Mouse (Mus musculus): Measurements from ENCODE around the gene Mfsd11. TPM values are rescaled to one million over a fixed set of nuclear protein-coding genes. Genes with fewer than 3 reads are reported as not detected.
"Not testable (repeated sequence)": the region's sequence is repeated elsewhere in the genome, so short reads cannot be mapped to it uniquely, and the experiment has no call there.

Mfsd11 gene
- polyA plus RNA-seq, 1 experiment from 2014 or later, result 43.7 TPM

DNA sequence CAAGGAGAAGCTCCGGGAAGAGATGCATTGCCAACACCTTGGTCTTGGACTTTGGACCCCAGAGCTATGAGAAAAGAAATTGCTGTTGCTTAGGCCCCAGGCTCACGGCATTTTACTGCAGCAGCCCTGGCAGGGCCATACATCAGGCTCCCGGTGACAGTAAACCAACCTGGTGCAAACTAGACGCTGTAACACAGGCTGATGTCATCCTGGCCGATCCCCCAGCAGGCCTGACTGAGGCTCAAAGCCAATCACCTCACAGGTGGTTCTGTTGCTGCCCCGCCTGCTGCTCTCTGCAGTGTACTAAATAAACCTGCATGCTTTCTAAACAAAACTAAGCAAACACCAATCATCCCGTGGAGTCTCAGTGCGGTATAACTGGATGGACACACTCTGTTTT lies 33.5 kb upstream of the Mfsd11 start:
- ATAC-seq (ENCODE audit: insufficient read depth, low FRiP score), result no peak
- H3K4me1 ChIP-seq (ENCODE audit: control insufficient read depth, insufficient read depth, low read length), result peaks cover 44% of the 10 kb centered on the region
- WGBS, result 31% methylated on average over 8 of the region's 8 CpGs
- H3K36me3 ChIP-seq (ENCODE audit: control insufficient read depth, insufficient read depth, low read length), result no peaks in the 10 kb centered on the region
- no peak overlapping the region for H3K9ac ChIP-seq (ENCODE audit: low read length)
- H3K4me2 ChIP-seq (ENCODE audit: low read depth, low read length), result no peak overlapping the region
- no peaks in the 10 kb centered on the region for H3K9me3 ChIP-seq (replicated peaks; ENCODE audit: control insufficient read depth, low read length)
- no peak overlapping the region for H3K4me3 ChIP-seq (replicated peaks; ENCODE audit: low read length)
- no peak overlapping the region; the same call in 1 of the 2 replicates for H3K27ac ChIP-seq (ENCODE audit: low read length)
- no peaks in the 10 kb centered on the region for H3K27me3 ChIP-seq (ENCODE audit: control insufficient read depth, insufficient read depth, low read length)

DNA sequence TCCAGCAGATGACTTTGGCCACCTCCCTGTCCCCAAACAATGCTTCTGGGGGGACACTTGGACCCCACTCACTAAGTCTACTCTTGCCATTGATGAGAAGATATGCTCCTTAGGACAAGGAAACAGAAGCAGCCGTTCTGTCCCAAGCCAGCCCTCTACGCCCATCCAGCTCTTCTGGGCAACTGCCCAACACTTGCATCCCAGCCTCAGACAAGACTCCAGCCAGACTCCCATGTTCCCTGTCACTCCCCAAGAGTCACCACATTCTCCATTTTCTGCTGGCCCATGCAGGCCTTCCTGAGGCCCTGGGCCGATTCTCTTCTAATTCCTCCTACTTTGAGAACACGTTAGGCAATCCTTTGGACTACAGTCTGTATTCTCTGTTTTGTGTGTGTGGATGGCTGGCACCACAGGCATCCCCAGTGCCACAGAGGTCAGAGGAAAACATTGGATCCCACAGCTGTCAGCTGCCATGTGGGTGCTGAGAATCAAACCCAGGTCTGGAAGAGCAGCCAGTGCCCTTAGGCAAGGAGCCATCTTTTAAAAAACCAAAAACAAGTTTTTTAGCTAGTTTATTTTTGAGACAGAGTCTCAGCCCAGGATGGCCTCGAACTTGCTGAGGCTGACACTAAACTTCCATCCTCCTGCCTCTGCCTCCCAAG lies 32.2 kb upstream of the Mfsd11 start:
- H3K9me3 ChIP-seq (replicated peaks; ENCODE audit: control insufficient read depth, low read length), result no peaks in the 10 kb centered on the region
- 75% methylated on average over 5 of the region's 5 CpGs for WGBS
- peaks cover 31% of the 10 kb centered on the region for H3K4me1 ChIP-seq (ENCODE audit: control insufficient read depth, insufficient read depth, low read length)
- ATAC-seq (ENCODE audit: insufficient read depth, low FRiP score), result no peak
- no peaks in the 10 kb centered on the region for H3K27me3 ChIP-seq (ENCODE audit: control insufficient read depth, insufficient read depth, low read length)
- H3K36me3 ChIP-seq (ENCODE audit: control insufficient read depth, insufficient read depth, low read length), result no peaks in the 10 kb centered on the region
- no peak overlapping the region for H3K27ac ChIP-seq (ENCODE audit: low read length)
- no peak overlapping the region for H3K4me3 ChIP-seq (replicated peaks; ENCODE audit: low read length)
- no peak overlapping the region for H3K4me2 ChIP-seq (ENCODE audit: low read depth, low read length)
- H3K9ac ChIP-seq (ENCODE audit: low read length), result no peak overlapping the region

DNA sequence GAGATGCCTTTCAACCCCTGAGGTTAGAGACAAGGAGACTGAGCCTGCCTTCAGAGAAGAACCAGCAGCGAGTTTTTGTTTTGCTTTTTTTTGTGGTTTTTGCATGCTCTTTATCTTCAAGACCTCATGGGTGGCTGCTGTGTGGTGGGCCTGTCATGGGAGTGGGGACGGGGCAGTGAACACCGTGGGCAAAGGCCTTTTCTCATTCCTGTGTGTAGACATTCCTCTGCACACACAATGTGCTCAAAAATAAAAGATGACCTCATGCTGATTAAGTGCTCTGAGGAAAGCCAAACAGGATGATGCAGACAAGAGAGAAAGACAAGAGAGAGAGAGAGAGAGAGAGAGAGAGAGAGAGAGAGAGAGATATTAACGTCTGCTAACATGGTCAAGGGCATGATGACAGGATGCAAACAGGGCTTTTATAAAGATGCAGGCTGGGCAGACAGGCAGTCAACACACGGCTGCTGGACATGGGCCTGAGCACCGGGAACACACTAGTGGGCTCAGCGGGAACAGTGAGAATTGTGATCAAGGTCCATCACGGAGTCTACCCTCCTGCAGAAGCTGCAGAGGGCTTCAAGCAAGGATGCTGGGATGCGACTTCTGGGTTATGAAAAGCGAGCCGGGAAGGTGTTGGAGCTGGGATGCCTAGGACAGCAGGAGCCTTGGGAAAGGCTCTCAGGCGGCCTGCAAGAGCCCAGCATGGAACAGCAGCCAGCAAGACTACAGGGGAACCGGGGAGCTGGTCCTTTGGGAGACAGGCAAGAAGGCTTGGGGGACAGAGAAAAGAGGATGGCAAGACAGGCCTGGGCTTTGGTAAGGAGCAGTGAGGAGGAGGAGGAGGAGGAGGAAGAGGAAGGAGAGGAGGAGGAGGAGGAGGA lies 30.9 kb upstream of the Mfsd11 start:
- H3K4me3 ChIP-seq (replicated peaks; ENCODE audit: low read length), result no peak overlapping the region
- peaks cover 29% of the 10 kb centered on the region for H3K4me1 ChIP-seq (ENCODE audit: control insufficient read depth, insufficient read depth, low read length)
- no peak overlapping the region for H3K27ac ChIP-seq (ENCODE audit: low read length)
- H3K4me2 ChIP-seq (ENCODE audit: low read depth, low read length), result no peak overlapping the region
- ATAC-seq (ENCODE audit: insufficient read depth, low FRiP score), result no peak
- H3K27me3 ChIP-seq (ENCODE audit: control insufficient read depth, insufficient read depth, low read length), result no peaks in the 10 kb centered on the region
- no peak overlapping the region for H3K9ac ChIP-seq (ENCODE audit: low read length)
- H3K9me3 ChIP-seq (replicated peaks; ENCODE audit: control insufficient read depth, low read length), result no peaks in the 10 kb centered on the region
- WGBS, result 66% methylated on average over 13 of the region's 13 CpGs
- H3K36me3 ChIP-seq (ENCODE audit: control insufficient read depth, insufficient read depth, low read length), result no peaks in the 10 kb centered on the region

DNA sequence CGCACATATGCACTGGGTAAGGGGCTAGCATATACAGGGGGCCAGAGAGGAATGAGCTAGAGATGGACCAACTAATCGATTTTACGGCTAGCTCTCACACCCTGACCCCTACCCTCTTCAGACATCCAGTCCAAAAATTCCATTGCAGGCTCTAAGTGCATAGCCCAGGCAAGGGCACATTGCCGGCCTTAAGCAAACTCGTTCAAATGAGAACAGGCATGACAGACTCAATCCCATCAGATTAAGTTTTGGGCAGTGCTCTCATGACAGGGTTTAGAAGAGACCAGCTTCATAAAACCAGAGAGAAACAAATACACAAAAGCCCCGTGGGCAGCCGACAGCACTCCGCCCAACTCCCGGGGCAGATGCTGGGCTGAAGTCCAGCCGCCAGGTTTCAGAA lies 30.0 kb upstream of the Mfsd11 start:
- Histone ChIP-seq H3K4me3 (replicated peaks; ENCODE audit: low read length) (no peak overlapping the region), H3K27ac (ENCODE audit: low read length) (no peak overlapping the region), H3K4me1 (ENCODE audit: control insufficient read depth, insufficient read depth, low read length) (peaks cover 34% of the 10 kb centered on the region), H3K9me3 (replicated peaks; ENCODE audit: control insufficient read depth, low read length) (no peaks in the 10 kb centered on the region), H3K9ac (ENCODE audit: low read length) (no peak overlapping the region), H3K27me3 (ENCODE audit: control insufficient read depth, insufficient read depth, low read length) (no peaks in the 10 kb centered on the region), H3K4me2 (ENCODE audit: low read depth, low read length) (no peak overlapping the region), H3K36me3 (ENCODE audit: control insufficient read depth, insufficient read depth, low read length) (no peaks in the 10 kb centered on the region)
- no peak for ATAC-seq (ENCODE audit: insufficient read depth, low FRiP score)
- WGBS, result 48% methylated on average over 10 of the region's 10 CpGs

DNA sequence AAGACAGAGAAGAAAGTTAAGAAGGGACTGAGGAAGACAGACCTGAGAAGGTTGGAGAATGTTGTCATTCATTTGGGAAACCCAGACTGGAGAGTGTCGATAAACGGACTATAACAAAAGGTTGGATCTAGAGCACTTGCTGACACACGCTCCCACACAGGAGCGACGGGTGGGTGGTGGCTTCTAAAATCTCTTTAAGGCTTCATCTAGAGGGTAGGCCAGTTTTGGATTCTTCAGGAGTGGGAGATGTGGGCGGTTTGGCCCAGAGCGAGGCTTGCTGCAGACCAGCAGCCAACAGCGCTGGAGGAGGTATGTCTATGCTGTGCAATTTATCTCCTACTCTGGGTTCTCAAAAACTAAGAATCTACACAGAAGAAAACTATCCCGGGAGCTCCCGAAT lies 29.6 kb upstream of the Mfsd11 start:
- ATAC-seq (ENCODE audit: insufficient read depth, low FRiP score), result no peak
- peaks cover 34% of the 10 kb centered on the region for H3K4me1 ChIP-seq (ENCODE audit: control insufficient read depth, insufficient read depth, low read length)
- no peaks in the 10 kb centered on the region for H3K36me3 ChIP-seq (ENCODE audit: control insufficient read depth, insufficient read depth, low read length)
- no peak overlapping the region for H3K4me2 ChIP-seq (ENCODE audit: low read depth, low read length)
- WGBS, result 79% methylated on average over 10 of the region's 10 CpGs
- no peaks in the 10 kb centered on the region for H3K27me3 ChIP-seq (ENCODE audit: control insufficient read depth, insufficient read depth, low read length)
- H3K9ac ChIP-seq (ENCODE audit: low read length), result no peak overlapping the region
- H3K9me3 ChIP-seq (replicated peaks; ENCODE audit: control insufficient read depth, low read length), result no peaks in the 10 kb centered on the region
- no peak overlapping the region for H3K4me3 ChIP-seq (replicated peaks; ENCODE audit: low read length)
- no peak overlapping the region for H3K27ac ChIP-seq (ENCODE audit: low read length)

DNA sequence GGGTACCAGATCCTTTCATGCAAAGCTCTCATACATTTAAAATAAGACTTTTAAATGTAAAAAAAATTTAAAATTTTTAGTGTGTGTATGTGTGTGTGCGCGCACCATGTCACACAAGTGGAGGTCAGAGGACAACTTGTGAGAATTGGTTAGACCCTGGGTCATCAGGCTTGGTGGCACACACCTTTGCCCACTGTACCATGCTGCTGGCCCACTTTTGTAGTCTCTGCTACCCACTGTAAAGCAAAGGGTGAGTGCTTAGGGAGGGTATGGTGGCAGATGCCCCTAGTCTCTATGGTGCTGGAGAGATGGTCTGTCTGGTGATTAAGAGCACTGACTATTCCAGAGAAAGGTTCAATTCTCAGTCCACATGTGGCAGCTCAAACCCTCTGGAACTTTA lies 29.0 kb upstream of the Mfsd11 start:
- ATAC-seq (ENCODE audit: insufficient read depth, low FRiP score), result no peak
- Histone ChIP-seq H3K9me3 (replicated peaks; ENCODE audit: control insufficient read depth, low read length) (no peaks in the 10 kb centered on the region), H3K4me2 (ENCODE audit: low read depth, low read length) (no peak overlapping the region), H3K4me1 (ENCODE audit: control insufficient read depth, insufficient read depth, low read length) (peaks cover 37% of the 10 kb centered on the region), H3K27ac (ENCODE audit: low read length) (no peak overlapping the region), H3K4me3 (replicated peaks; ENCODE audit: low read length) (no peak overlapping the region), H3K9ac (ENCODE audit: low read length) (no peak overlapping the region), H3K36me3 (ENCODE audit: control insufficient read depth, insufficient read depth, low read length) (no peaks in the 10 kb centered on the region), H3K27me3 (ENCODE audit: control insufficient read depth, insufficient read depth, low read length) (no peaks in the 10 kb centered on the region)
- WGBS, result 96% methylated on average over 2 of the region's 2 CpGs

DNA sequence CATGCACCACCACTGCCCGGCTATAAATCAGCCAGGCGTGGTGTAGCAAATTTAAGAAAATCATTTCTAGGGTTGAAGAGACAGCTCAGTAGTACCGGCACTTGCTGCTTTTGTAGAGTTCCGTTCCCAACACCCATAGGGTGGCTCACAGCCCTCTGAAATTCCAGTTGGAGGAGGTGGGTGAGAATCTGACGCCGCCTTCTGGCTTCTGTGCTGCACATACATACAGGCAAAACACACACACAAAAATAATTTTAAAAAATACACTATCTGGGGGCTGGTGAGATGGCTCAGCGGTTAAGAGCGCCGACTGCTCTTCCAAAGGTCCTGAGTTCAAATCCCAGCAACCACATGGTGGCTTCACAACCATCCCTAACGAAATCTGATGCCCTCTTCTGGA lies 28.4 kb upstream of the Mfsd11 start:
- H3K27me3 ChIP-seq (ENCODE audit: control insufficient read depth, insufficient read depth, low read length); H3K4me3 ChIP-seq (replicated peaks; ENCODE audit: low read length); H3K9me3 ChIP-seq (replicated peaks; ENCODE audit: control insufficient read depth, low read length); H3K36me3 ChIP-seq (ENCODE audit: control insufficient read depth, insufficient read depth, low read length); H3K27ac ChIP-seq (ENCODE audit: low read length); H3K4me2 ChIP-seq (ENCODE audit: low read depth, low read length); H3K9ac ChIP-seq (ENCODE audit: low read length); ATAC-seq (ENCODE audit: insufficient read depth, low FRiP score): not testable (repeated sequence)
- H3K4me1 ChIP-seq (ENCODE audit: control insufficient read depth, insufficient read depth, low read length), result peaks cover 36% of the 10 kb centered on the region
- WGBS, result 92% methylated on average over 10 of the region's 10 CpGs

DNA sequence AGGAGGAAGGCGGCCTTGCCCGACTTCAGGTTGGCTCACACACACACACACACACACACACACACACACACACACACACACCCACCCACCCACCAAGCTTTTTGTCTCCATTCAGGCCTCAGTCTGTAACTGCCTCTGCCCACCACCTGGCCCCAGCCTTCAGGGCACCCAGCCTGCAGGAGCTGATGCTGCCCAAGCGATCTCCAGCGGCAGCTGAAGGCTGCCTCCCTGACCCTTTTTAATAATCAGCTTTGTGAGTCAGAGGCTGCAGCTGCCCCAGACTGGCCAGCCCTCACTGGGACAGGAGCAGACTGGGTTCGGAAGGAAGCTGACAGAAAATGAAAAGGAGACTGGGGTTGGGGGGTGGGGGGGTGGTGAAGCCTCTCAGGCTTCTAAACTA lies 27.0 kb upstream of the Mfsd11 start:
- Histone ChIP-seq H3K27me3 (ENCODE audit: control insufficient read depth, insufficient read depth, low read length) (no peaks in the 10 kb centered on the region), H3K27ac (ENCODE audit: low read length) (no peak overlapping the region; the same call in 1 of the 2 replicates), H3K4me2 (ENCODE audit: low read depth, low read length) (no peak overlapping the region), H3K4me3 (replicated peaks; ENCODE audit: low read length) (no peak overlapping the region), H3K9ac (ENCODE audit: low read length) (no peak overlapping the region), H3K4me1 (ENCODE audit: control insufficient read depth, insufficient read depth, low read length) (peaks cover 28% of the 10 kb centered on the region), H3K36me3 (ENCODE audit: control insufficient read depth, insufficient read depth, low read length) (no peaks in the 10 kb centered on the region), H3K9me3 (replicated peaks; ENCODE audit: control insufficient read depth, low read length) (no peaks in the 10 kb centered on the region)
- WGBS, result 60% methylated on average over 5 of the region's 5 CpGs
- no peak for ATAC-seq (ENCODE audit: insufficient read depth, low FRiP score)

Data from stomach, embryonic 16.5 days (tissue).